Mouse (Mus musculus) kidney, adult 9 months (tissue): ENCODE results near the gene Fkbp6.

Source experiments
- DNase-seq: peaks from one replicate; pipeline ENCODE4 v3.0.0; 2022

Gene Fkbp6

DNA sequence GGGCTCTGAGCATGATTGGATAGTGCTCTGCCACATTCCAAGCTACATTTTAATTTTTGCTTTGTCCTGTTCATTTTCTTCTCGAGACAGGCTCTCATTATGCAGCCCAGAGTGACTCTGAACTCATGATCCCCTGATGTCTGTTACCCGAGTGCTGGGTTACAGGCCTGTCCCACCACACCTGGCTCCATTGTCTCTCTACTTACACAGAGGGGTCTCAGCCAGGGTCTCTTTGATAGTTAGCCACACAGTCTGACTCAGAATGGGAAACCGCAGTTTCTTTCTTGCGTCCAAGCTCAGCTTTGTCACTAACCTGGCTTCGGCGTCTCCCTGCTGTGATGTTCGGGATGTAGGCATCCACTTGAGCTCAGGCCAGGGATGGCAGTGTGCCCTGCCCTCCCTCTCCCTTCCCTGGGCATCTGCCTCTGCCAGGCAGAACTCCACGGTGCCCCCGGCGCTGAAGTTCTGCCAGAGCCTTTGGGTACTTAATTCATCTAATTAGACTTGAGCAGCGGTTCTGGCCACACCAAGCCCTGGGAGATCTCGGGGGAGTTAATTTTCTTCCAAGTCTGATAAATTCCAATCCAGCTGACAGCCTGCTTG lies 78.2 kb downstream of the Fkbp6 start:
- DNase-seq, result no peak

DNA sequence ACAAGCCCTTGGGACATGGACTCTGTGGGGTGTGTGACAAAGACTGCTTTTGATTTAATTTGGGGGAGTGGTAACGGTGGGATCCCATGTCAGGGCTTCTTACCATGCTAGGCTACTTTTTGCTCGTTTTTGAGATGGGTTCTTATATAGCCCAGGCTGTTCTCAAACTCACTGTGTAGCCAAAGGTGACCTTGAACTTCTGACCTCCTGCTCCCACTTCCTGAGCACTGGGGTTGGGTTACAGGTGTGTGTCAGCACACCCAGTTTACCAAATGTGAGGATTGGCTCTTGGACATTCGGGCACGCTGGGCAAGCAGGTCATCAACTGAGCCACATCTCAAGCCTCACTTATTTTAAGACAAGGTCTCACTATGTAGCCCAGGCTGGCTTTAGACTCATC lies 79.5 kb downstream of the Fkbp6 start:
- no peak for DNase-seq

DNA sequence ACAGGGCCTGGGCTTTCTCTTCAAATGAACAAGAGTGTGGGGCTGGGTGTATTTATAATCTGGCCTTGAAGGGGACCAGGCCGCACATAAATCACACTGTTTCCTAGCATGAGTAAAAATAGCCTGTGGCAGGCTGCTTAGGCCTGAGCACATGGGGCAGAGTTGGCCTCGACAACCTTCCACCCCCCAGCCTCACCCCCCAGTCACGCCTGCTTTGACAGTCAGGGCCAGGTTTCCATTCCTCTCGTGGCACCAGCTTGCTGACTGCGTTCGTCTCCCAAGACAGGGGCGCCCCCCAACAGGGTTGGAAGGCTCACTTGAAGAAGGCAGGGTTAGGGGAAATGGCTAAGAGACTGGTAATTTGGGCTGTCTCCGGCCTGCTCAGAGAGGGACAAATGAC lies 80.4 kb downstream of the Fkbp6 start:
- DNase-seq, result no peak

DNA sequence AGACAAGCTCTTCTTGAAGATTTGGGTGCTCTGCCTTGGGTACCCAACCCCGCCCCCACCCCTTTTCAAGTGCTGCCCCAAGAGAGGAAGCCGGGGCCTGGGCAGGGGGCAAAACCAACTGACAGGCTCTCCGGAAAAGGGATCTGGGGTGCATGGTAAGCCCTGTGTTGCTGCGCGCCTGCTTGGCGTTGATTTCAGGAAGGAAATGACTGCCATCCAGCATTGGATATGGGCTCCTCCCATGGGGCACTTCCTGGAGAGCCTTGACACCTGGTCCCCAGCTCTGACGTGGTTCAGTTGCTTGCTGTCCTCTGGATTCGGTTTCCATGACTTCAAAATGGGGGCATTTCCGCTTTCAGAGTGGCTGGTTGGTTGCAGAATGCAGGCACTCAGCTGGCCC lies 85.3 kb downstream of the Fkbp6 start:
- DNase-seq, result no peak

DNA sequence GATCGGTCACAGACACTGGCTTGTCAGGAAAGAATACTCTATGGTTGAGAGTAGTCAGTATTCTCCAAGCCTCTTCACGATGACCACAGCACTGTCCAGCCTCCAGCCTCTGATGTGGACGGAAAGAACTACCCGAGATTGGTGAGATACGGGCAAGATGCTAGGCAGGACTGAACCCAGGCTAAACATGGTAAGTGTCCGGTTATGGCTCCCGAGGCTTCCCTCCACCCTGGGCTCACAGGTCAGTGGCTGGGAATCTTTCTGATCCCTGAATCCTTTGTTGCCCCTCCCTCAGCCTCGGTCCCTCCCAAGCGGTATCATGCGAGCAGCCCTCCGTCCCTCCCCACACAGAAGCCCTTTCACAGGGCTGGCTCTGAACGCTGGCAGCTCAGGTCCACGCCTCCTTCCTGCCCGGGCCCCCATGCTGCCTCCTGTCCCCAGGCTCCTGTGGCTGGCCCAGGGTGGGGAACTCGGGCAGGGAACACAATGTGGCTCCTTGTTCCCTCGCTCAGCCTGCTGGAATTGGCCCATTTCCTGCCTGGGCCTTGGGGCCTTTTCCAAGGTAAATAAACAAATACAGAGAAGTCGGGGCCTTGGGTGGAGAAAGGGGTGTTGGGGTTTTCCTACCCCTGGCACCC lies 85.9 kb downstream of the Fkbp6 start:
- peak; percentile 22 for DNase-seq

DNA sequence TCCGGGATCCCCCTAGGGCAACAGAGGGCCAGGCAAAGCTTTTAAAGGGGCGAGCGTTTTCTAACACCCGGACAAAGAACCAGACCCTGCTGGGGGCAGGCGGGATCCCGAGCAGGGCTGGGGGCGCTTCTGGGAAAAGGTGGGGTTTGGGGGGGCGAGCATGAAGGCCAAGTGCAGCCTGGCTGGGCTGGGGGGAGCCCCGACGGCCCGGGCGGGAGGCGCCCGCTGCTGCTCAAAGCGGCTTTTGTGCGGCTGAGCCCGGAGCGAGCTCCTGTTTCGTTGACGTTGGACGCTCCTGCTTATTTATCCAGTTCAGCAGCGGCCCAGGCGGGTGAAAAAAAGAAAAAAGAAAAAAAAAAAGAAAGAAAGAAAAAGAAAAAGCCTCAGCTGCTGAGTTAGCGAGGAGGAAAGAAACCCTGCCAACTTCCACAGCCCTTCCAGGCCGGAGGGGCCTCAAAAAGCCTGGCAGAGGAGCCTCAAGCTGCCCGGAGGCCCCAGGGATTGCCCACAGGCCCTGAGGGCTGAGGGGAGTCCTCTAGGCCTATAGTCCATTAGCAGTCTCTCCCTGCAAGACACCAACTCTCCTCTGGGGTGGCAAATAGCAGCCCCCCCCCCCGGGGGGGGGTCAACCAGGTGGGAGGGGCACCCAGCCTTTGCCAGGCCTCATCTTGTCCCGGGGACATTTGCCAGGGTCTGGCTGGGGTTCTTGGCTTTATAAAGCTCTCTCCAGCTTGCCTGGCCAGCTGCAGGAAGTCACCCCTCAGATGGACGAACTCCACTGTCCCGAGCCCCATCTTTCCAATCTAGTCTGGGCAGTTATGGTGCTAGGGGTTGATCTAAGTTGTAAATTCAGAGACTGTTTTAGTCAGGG lies 91.3 kb downstream of the Fkbp6 start:
- DNase-seq, result no peak

DNA sequence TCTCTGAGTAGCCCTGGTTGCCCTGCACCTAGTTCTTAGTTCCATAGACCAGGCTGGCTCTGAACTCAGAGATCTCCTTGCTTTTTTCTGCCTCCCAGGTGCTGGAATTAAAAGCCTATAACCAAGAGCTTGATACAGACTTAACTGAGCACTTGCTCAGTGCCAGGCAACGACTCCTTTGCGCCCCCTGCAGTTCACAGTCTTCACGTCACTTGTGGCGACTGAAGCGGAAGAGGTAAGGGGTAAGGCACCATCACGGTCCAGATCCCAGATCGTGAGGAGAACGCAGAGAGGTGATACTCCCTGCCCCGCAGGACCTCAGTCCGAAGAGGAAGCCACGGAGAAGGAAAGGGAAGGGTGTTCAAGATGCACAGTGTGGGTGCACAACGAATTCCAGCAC lies 92.3 kb downstream of the Fkbp6 start:
- no peak for DNase-seq

DNA sequence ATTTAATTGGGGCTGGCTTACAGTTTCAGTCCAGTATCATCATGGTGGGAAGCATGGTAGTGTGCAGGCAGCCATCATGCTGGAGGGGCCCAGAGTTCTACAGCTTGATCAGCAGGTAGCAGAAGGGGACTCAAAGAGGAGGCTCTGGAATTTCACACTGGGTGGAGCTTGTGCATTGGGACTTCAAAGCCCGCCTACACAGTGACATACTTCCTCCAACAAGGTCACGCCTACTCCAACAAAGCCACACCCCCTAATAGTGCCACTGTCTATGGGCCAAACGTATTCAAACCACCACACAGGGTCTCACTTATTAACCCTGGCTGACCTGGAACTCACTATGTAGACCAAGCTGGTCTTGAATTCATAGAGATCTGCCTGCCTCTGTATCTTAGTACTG lies 93.7 kb downstream of the Fkbp6 start:
- DNase-seq, result no peak

DNA sequence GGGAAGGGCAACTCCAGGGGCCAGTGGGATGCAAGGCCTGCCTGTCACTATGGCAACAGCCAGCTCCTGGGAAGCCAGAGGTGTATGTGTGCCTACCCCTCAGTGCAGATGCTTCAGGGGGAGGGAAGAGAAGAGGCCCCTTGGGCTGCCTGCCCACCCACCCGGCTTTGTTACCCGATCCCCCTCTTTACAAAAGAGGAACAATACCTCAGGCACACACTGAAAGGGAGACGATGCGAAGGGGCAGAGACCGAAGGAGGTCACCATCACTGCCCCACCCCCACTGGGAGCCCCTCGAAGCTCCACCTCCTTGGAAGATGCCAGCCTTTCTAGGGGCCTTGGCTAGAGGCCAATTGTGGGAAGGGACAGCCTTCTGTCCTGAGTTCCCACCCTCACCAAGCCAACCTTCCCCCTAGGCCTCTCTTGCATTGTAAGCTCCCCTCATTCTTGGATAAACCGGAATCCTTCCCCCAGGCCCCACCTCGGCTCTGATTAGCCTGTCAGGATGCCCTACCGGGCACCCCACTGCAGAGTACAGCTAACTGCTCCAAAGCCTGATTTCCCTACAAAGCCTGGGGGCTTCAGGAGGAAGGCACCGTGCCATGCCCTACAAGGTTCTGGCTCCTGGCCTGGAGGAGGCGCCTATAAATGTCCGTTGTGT lies 96.0 kb downstream of the Fkbp6 start:
- no peak for DNase-seq

DNA sequence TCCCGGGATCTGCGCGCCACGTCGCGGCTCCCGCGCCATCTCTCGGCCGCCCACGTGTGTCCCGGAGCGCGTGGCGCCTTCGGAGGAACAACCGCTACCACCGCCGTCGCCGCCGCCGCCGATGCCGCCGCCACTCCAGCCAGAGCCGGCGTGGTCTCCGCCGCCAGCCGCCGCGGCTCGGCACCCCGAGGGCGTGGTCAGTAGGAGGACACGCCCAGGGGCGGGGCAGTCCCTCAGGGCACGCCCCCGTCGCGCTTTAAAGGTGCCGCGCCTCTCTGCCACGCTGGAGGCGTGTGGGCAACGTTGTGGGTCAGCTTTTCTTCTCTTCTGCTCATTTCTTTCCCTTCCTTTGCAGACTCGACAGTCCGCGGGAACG lies 98.8 kb downstream of the Fkbp6 start, which contains the start of gene Fzd9:
Gene Fzd9, minus strand, starts transcription at position 152 of the 376 bp plus-strand sequence.
- DNase-seq, result peak; percentile 80

DNA sequence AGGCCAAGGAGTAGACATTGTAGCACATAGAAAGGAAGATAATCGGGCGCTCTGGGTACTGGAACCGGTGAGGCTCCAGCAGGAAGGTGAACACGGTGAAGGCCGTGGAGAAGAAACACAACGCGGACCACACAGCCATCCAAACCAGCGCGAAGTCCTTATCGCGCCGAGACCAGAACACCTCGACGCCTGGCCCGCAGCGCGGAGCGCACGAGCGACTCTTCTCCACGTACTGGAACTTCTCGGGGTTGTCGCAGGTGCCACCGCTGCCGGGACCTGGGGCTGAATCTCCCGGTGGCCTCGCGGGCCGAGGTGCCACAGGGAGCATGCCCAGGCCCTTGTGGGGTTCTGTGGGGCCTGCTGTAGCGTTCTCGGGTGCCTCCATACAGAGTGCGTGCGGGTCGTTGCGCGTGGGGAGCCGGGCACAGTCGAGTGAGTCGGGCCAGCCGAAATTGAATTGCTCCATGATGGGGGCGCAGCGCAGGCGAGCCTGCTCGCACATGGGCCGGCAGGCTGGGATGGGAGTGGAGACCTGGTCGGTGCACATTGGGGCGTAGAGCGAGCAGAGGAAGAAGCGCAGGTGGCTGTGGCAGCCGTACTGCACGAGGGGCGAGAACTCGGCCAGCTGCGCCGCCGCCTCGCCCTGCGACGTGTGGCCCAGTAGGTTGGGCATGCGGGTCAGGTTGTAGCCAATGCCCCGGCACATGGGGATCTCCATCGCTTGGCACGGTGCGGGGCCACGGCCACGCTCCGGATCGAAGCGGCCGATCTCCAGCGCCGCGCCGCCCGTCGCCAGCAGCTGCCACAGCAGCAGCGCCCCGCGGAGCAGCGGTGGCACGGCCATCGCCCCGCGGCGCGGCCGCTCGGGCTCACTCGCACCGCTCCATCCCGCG lies 99.4 kb downstream of the Fkbp6 start:
- no peak for DNase-seq

DNA sequence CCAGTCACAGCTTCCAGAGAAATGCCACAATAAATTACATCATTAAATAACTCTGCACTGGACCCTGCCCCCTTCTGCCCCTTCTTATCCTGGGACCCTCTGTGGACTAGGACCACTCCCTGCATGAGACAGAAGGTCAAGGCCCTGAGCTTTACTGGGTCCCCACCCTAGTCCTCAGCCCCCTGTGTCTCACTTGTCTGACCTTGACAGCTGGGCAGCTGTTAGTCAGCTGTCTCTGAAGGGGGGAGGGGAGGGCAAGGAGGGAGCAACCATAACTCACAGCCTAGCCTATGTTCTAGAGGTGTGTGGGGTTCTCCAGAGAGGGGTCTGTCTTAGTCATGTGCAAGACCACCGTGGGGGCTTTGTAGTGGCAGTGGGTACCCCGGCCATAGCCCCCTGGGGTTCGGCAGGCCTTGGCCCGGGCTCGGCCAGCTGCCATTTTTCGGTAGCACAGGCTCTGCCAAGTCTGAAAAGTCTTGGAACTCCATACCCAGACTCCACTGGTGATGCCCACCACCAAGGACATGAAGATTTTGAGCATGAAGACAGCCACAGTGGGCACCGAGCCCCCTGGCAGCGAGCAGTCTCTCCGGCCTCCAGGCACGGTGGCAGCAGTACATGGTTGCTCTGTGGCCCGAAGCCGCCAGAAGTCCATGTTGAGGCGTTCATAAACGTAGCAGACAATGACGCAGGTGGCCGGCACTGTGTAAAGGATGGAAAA lies 100.7 kb downstream of the Fkbp6 start:
- no peak for DNase-seq

DNA sequence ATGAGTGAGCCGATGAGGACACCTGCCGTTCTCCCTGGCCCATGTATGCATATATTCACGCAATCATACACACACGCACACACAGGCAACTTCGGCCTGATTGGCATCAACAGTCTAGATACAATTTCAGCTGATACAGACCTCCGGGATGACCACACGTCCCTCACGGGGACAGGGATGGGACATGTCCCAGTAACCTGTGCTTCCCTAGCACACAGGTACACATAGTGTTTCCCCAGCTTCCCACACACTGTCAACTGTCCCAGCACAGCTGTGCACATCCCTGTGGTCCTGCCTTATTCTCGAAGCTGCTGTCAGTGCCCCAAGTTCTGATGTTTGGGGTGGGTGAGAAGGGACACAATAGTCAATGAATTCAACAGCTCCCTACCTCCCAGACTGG lies 102.5 kb downstream of the Fkbp6 start:
- DNase-seq, result no peak

DNA sequence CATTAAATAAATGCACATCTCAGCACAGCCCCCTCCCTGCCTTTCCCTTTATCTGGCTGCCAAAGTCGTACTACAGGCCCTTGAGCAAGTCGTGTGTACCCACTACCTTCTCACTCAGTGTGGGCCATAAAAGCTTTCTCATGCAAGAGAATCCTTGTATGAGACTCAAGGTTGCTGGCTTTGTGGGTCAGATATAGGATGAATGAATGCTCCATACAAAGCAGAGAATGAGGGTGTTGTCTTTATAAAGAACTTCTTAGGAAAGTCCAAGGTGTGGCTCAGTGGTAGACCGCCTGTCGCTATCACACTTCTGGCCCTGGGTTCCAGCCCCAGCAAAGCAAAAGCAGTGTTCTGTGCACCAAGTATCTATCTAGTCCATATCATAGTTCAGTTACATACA lies 103.3 kb downstream of the Fkbp6 start:
- no peak for DNase-seq

DNA sequence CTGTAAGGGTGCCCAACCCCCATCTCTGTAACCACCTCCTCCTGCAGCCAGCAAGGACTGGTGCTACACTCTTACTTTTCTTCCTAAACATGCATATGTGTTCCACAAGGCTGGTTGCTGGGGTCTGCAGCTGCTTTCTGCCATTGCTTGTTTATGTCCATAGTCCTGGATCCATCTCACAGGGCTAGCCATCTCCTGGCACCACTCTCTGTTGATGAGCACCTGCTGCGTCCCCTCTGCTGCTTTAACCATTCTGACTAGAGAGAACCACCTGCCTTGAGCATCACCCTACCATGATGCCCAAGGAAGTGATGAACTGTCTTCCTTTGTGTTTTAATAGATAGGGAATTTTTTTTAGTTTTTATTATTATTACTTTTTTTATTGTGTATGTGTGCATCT lies 106.7 kb downstream of the Fkbp6 start:
- DNase-seq, result no peak

DNA sequence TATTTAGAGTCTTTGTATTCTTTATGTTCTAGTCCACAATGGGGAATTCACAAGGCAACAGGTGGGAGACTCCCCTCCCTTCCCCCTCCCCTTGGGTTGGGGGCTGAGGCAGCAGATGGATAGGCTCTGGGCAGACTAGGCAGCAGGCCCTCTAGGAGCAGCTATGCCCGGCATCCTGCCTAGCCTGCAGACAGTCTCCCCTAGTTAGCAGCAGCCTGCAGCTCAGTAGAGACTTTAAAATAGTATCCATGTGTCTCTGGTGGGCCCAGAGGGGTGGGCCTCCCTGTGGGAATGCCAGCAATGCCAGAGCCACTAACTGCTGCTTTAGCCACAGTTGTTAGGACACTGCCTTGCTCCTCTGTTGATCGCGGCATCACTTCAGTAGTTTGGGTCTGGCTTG lies 107.2 kb downstream of the Fkbp6 start:
- no peak for DNase-seq

DNA sequence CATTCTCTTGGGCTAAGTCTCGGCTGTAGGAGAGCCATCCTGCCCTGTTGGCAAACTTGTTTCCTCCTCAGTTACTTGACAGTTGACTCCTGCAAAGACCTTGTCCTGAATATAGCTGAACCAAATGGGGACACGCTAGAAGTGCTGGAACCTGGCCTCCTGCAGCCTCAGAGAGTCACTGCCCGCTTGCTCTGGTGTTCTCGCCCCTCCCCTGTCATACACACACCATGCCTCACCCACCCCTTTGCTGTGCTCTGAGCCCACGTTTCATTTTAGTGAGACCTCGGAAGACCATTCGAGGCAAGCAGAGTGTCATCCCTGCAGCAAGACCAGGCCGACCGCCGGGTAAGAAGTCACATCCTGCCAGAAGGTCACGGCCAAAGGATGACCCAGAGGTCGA lies 107.7 kb downstream of the Fkbp6 start:
- no peak for DNase-seq
